Mouse (Mus musculus): ENCODE measurements around the gene Josd2.
A peak's percentile ranks its signal among the peaks of the same experiment; 100 is the strongest.

DNA sequence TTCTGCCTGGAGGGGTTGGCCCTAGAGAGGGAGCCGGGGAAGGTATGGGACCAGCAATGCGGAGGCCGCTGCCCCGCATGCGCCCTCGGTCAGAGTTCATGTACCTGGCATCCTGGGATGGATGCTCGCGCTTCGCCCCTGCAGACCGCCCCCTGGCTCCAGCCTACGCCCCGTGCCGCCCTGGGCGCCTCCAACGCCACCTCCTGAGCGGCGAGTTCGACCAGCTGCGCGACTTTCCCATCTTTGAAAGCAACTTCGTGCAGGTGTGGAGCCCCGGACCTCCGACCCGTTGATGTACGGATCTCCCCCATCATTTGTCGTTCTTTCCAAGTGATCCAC, 29.0 kb downstream of the Josd2 start:
- TF ChIP-seq CTCF (IDR thresholded peaks at IDR 0.05; ENCODE audit: low read depth, low read length) (no peak), GATA1 (IDR thresholded peaks at IDR 0.05; ENCODE audit: borderline replicate concordance, low read length) (no peak), TAL1 (conservative IDR thresholded peaks at IDR 0.05; ENCODE audit: low read depth, low read length) (no peak), GATA2 (IDR thresholded peaks at IDR 0.05; ENCODE audit: borderline replicate concordance, low read depth, low read length) (no peak), POLR2AphosphoS5 (IDR thresholded peaks at IDR 0.05; ENCODE audit: insufficient replicate concordance, low read depth, low read length) (0 out of 2 replicates have a peak, but pooled peaks have one; percentile 30)

Measured in G1E (cell line).